In genomic region chr10:21465806-21466377, GRCm38 (mm10) we compare ENCODE assay signal across 10 mouse cellular contexts.
DNase-seq lines count a peak whose midpoint lies in the region; ATAC-seq and TF ChIP-seq lines count a peak whose summit lies in the region.
"Had no signal": no experiment of that assay in that cellular context is flagged by ENCODE, and none has a peak within 500 bp of the region (broad histone marks: within the 10 kb centered on the region; RNA-seq: fewer than 3 reads in every experiment).

No protein-coding gene starts in this region.

- no peaks in the 10 kb centered on the region for H3K79me2 ChIP-seq in myocyte (ENCODE audit: control insufficient read depth, insufficient read depth)

- no peak overlapping the region for H3K27ac ChIP-seq in heart, postnatal 0 days (ENCODE audit: low read depth)
- no peak overlapping the region for H3K27ac ChIP-seq in heart, embryonic 10.5 days
- no peak overlapping the region for H3K27ac ChIP-seq in lung, embryonic 15.5 days
- H3K27ac ChIP-seq in embryonic facial prominence, embryonic 13.5 days = peak overlapping the region; percentile 71
- H3K27ac ChIP-seq: embryonic facial prominence, embryonic 12.5 days; liver, embryonic 13.5 days had no signal

- H3K4me3 ChIP-seq in heart, postnatal 0 days (ENCODE audit: low read depth, low read length) = no peak overlapping the region
- H3K4me3 ChIP-seq in heart, embryonic 10.5 days = no peak overlapping the region
- no peak overlapping the region for H3K4me3 ChIP-seq in lung, embryonic 15.5 days
- H3K4me3 ChIP-seq in lung, adult 2 months (replicated peaks; ENCODE audit: extremely low read depth, low read depth, low read length) = no peak overlapping the region
- H3K4me3 ChIP-seq in embryonic facial prominence, embryonic 13.5 days = no peak overlapping the region
- H3K4me3 ChIP-seq in myocyte = no peak overlapping the region
- H3K4me3 ChIP-seq: embryonic facial prominence, embryonic 12.5 days; liver, embryonic 13.5 days had no signal

- H3ac ChIP-seq in myocyte (ENCODE audit: control insufficient read depth, insufficient read length) = no peak overlapping the region

- H3K4me1 ChIP-seq in heart, postnatal 0 days (ENCODE audit: control insufficient read depth, insufficient read depth) = no peaks in the 10 kb centered on the region
- H3K4me1 ChIP-seq in heart, embryonic 10.5 days = no peaks in the 10 kb centered on the region
- peaks cover 8% of the 10 kb centered on the region for H3K4me1 ChIP-seq in lung, embryonic 15.5 days
- peaks cover 6% of the 10 kb centered on the region for H3K4me1 ChIP-seq in lung, adult 2 months (ENCODE audit: control insufficient read depth, insufficient read depth, low read length)
- H3K4me1 ChIP-seq in embryonic facial prominence, embryonic 13.5 days = peaks cover 29% of the 10 kb centered on the region
- H3K4me1 ChIP-seq: liver, embryonic 13.5 days had no signal

- ATAC-seq in heart, postnatal 0 days (ENCODE audit: insufficient read depth, low read depth) = no peak
- ATAC-seq in lung, embryonic 15.5 days (ENCODE audit: borderline replicate concordance, extremely low read depth, low FRiP score, low TSS enrichment) = no peak
- ATAC-seq in embryonic facial prominence, embryonic 13.5 days (ENCODE audit: insufficient number of reproducible peaks, insufficient read depth, low FRiP score, low TSS enrichment, low read depth) = no peak

- no peak for TF ChIP-seq POLR2A in lung, adult 2 months (IDR thresholded peaks at IDR 0.05; ENCODE audit: borderline replicate concordance, extremely low read depth, low read depth, low read length)
- TF ChIP-seq POLR2A in myocyte (IDR thresholded peaks at IDR 0.05; ENCODE audit: insufficient read length, low read depth) = no peak

- H3K4me2 ChIP-seq in heart, postnatal 0 days (ENCODE audit: low read depth, low read length) = peak overlapping the region; percentile 31; the same call in 1 of the 2 replicates
- peak overlapping the region; percentile 30 for H3K4me2 ChIP-seq in lung, embryonic 15.5 days
- H3K4me2 ChIP-seq in embryonic facial prominence, embryonic 13.5 days = peak overlapping the region; percentile 47
- peak overlapping the region; percentile 41 for H3K4me2 ChIP-seq in myocyte (ENCODE audit: low read depth)
- H3K4me2 ChIP-seq: liver, embryonic 13.5 days had no signal

- H3K9me3 ChIP-seq in heart, postnatal 0 days (replicated peaks; ENCODE audit: control insufficient read depth, low read length) = no peaks in the 10 kb centered on the region
- H3K9me3 ChIP-seq in heart, embryonic 10.5 days = no peaks in the 10 kb centered on the region
- no peaks in the 10 kb centered on the region for H3K9me3 ChIP-seq in lung, embryonic 15.5 days
- H3K9me3 ChIP-seq in embryonic facial prominence, embryonic 13.5 days = no peaks in the 10 kb centered on the region
- H3K9me3 ChIP-seq: embryonic facial prominence, embryonic 12.5 days; liver, embryonic 13.5 days had no signal

- no peak for TF ChIP-seq EP300 in heart, postnatal 0 days (IDR thresholded peaks at IDR 0.05; ENCODE audit: low read depth)

- DNase-seq in heart, postnatal 0 days (ENCODE audit: low spot score) = no peak
- no peak for DNase-seq in heart, embryonic 10.5 days (ENCODE audit: low spot score)
- DNase-seq in lung, adult 2 months = no peak
- no peak for DNase-seq in adrenal gland, postnatal 36 days
- DNase-seq in left cerebral cortex, adult 11 months (ENCODE audit: low spot score) = no peak

- no peak for TF ChIP-seq CTCF in heart, postnatal 0 days (IDR thresholded peaks at IDR 0.05; ENCODE audit: low read depth)
- no peak for TF ChIP-seq CTCF in lung, adult 2 months (IDR thresholded peaks at IDR 0.05; ENCODE audit: insufficient read depth, low read length)

- H3K9ac ChIP-seq in heart, postnatal 0 days (replicated peaks; ENCODE audit: low read depth, low read length) = no peak overlapping the region
- no peak overlapping the region for H3K9ac ChIP-seq in lung, embryonic 15.5 days
- no peak overlapping the region for H3K9ac ChIP-seq in embryonic facial prominence, embryonic 13.5 days
- H3K9ac ChIP-seq: embryonic facial prominence, embryonic 12.5 days; liver, embryonic 13.5 days had no signal

- 67% methylated on average over 7 of the region's 7 CpGs for WGBS in heart, postnatal 0 days
- WGBS in heart, embryonic 10.5 days = 65% methylated on average over 7 of the region's 7 CpGs
- WGBS in lung, embryonic 15.5 days = 53% methylated on average over 7 of the region's 7 CpGs
- WGBS in lung, adult 2 months = 52% methylated on average over 7 of the region's 7 CpGs
- WGBS in embryonic facial prominence, embryonic 13.5 days = 31% methylated on average over 7 of the region's 7 CpGs

- H3K36me3 ChIP-seq in heart, postnatal 0 days (replicated peaks; ENCODE audit: control insufficient read depth, insufficient read depth, low read length) = no peaks in the 10 kb centered on the region
- H3K36me3 ChIP-seq in heart, embryonic 10.5 days = no peaks in the 10 kb centered on the region
- H3K36me3 ChIP-seq in lung, embryonic 15.5 days = no peaks in the 10 kb centered on the region
- no peaks in the 10 kb centered on the region for H3K36me3 ChIP-seq in embryonic facial prominence, embryonic 13.5 days
- H3K36me3 ChIP-seq in myocyte (ENCODE audit: control insufficient read depth, insufficient read depth) = no peaks in the 10 kb centered on the region
- H3K36me3 ChIP-seq: embryonic facial prominence, embryonic 12.5 days; liver, embryonic 13.5 days had no signal

- H3K27me3 ChIP-seq in heart, postnatal 0 days (ENCODE audit: control insufficient read depth, insufficient read depth, low read length) = no peaks in the 10 kb centered on the region
- H3K27me3 ChIP-seq in heart, embryonic 10.5 days (ENCODE audit: insufficient read depth, poor library complexity, severe bottlenecking) = no peaks in the 10 kb centered on the region
- H3K27me3 ChIP-seq in lung, embryonic 15.5 days = no peaks in the 10 kb centered on the region
- H3K27me3 ChIP-seq in embryonic facial prominence, embryonic 13.5 days = no peaks in the 10 kb centered on the region; the same call in 1 of the 2 replicates
- no peaks in the 10 kb centered on the region for H3K27me3 ChIP-seq in myocyte (ENCODE audit: control insufficient read depth, insufficient read depth, insufficient read length)
- H3K27me3 ChIP-seq: embryonic facial prominence, embryonic 12.5 days; liver, embryonic 13.5 days had no signal

TF ChIP-seq in myocyte, 11 proteins besides CTCF, POLR2A, EP300 and RAD21:
- no peak for TF ChIP-seq USF1 (IDR thresholded peaks at IDR 0.05; ENCODE audit: low read depth)
- TF ChIP-seq CEBPB (IDR thresholded peaks at IDR 0.05; ENCODE audit: insufficient read depth, poor library complexity, severe bottlenecking) = no peak
- no peak for TF ChIP-seq SRF (IDR thresholded peaks at IDR 0.05; ENCODE audit: control insufficient read depth, insufficient read length, low read depth)
- TF ChIP-seq REST (IDR thresholded peaks at IDR 0.05; ENCODE audit: insufficient read depth, insufficient read length) = no peak
